Mouse (Mus musculus) WW6 (cell line): ENCODE results near the gene Lmo3.

Source experiments
- DNase-seq: peaks from one replicate; pipeline ENCODE4 v3.0.0-alpha.2; 2013; ENCODE audit warnings: low read depth, low spot score

Lmo3 gene

DNA sequence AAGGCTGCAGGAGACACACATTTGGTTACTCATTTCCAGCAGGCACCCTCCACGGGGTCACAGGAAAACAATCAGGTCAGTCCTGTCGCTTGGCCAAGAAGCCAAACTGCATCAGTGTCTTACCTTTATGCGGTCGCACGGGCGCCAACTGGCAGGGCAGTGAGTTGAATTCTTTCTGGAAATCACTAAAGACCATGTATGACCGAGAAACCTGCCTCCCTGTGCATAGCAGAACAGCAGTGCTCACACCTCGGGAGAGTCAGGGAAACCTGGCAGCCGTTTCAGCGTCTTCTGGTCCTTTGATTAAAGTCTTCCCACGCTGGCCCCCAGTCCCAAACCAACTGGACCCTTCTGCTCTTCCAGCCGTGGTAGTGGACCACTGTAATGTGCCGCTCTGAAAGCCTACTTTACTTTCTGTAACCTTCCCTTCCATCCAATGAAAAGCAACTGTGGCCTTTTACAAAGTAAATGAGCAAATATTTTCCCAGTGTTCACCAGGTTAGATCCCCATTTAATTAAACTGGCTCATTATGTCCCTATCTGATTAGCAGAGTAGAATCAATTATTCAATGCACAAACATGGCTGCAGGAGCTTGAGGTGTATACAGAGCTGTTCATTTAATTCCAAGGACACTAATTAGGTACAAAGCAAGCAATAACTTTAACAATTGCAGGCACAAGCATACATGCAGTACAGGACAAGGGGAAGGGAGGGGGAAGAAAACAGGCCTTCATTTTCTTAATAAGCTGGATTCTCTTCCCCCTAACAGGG is at the start of gene Lmo3:
Gene Lmo3 (minus strand): TSS at position 235 of the 772 bp plus-strand sequence.
- DNase-seq = no peak

DNA sequence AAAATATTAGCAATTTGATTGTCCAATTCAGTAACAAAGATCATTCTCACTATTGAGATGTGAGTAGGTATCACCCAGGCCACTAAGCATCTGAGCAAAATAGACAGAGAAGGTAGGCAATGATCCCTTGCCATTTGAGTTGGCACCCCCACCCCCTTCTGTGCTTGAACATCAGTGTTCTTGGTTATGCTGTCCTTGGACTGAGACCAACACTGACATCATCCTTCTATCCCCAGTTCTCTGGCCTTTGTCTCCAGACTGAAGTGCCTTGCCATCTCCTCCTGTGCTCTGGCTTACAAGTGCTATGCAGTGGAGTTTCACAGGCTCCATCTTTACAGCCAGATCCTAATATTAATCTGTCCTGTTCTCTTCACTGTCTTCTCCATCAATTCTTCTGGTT is 39.0 kb upstream of the Lmo3 start:
- no peak for DNase-seq

DNA sequence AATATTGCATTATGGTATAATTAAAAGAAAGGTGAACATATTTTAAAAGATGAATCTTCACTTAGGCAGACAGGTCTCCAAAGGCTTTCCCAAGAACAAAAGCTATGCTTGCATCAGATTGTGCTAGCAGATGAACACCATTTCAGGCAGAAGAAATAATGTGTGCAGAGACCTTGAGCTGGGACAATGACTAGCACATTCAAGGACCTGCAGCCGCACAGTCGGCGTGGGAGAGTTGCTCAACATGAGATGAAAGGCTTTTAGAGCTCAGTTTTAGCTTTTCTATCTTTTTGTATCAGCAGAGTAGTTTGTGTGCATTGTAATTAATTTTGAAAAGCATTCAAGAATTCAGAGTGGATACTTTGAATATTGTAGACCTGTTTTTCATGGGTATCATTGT is 36.6 kb upstream of the Lmo3 start:
- no peak for DNase-seq

DNA sequence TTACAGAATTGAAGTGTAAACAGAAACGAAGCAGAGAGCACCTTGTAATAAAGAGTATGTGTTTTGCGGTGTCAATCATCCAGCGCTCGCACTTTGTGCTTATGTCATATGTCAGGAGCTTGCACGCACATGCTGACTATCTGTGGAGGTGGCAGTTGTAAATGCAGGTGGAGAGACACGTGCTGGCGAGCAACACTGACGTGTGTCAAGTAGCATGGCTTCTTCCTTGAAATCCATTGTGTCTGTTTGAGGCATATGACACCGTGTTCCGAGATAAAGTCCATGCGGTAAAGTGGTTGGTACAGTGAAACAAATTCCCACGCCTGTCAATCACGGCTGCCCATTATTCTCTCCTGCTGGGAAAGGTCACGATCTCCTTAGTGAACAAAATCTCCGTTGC is 15.2 kb upstream of the Lmo3 start:
- DNase-seq = no peak

GRCm38 (mm10) chr6:138595991-138596698 is 14.4 kb upstream of the Lmo3 start:
- no peak for DNase-seq

GRCm38 (mm10) chr6:138583314-138583713 is 1.5 kb upstream of the Lmo3 start:
- DNase-seq = no peak

DNA sequence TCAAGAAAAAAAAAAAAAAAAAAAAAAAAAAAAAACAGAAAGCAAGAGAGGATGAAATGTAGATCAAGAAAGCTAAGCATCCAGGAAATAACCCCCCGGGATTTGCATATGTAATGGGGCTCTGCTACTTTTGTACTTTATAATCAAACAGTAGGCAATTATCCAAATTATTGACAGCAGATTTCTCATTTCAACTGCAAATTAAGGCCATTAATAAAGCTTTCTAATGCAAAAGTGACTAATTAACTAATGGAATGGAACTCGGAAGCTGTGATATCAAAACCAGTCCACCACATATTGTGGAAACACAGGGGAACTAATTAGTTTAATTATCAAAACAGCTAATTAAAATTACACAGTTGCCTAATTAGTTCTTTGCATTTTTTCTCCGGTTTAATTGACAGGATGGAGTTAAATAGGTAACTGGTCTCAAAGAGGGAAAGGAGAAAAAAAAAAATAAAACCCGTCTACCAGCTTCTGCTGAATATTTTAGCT is 785 bp upstream of the Lmo3 start:
- DNase-seq = no peak

- no peak for DNase-seq
Observed at GRCm38 (mm10) chr6:138580491-138581076, 1.2 kb downstream of the Lmo3 start.

DNA sequence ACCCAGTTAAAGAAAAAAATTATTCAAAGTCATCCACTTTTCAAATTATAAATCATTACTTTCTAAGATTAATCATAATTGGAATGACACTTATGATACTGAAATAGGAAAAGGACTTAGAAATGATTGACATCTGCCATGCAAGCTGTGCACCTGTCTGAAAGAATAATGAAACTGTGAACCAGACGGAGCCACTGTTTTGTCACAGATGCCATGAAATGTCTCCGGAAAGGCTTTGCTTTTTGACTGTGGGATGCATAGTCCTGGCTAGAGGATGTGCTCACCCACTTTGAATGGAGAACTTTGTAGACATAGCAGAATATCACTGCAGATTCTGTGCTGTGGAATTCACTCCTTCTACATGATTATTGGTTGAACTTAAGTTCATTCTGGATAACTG is 18.4 kb downstream of the Lmo3 start:
- DNase-seq = no peak

GRCm38 (mm10) chr6:138552144-138552543 is 29.6 kb downstream of the Lmo3 start:
- no peak for DNase-seq

- DNase-seq = no peak
Observed at GRCm38 (mm10) chr6:138534879-138535278, 46.9 kb downstream of the Lmo3 start.

- DNase-seq = no peak
Observed at GRCm38 (mm10) chr6:138506642-138507041, 75.1 kb downstream of the Lmo3 start.

DNA sequence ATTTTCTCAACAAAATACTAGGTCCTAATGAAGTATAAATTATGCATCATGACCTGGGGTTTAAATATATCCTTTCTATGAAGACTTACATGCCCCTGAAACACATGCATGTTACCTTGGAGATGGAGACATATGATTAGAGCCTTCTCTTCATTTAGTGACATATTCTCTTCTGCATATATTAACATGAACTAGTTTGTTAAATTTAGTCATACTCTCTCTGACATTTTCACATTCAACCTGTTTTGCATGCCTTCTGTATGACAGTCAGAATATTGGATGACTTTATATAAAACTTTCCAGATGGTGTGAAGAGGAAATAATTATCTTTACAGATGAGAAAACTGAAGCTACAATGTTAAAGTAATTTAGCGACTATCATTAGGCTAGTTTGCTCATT is 77.8 kb downstream of the Lmo3 start:
- DNase-seq = no peak

DNA sequence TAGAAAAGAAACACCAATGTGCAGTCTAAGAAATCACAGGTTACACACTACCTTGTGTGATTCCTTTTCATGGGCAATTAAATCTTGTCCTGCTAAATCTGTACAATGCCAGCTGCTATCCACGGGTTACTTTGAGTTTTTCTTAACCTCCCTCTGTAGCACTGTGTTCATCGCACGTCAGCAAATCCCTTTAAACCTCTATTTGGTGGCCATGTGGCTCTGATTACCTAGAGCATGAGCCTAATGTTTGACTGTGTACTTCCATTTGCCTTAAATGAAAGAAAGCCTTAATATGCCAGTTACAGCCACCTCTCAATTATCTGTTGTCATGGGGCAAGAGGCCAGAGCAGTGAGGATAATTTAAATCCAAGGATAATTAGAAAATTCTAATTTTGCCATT is 98.9 kb downstream of the Lmo3 start:
- DNase-seq = no peak

DNA sequence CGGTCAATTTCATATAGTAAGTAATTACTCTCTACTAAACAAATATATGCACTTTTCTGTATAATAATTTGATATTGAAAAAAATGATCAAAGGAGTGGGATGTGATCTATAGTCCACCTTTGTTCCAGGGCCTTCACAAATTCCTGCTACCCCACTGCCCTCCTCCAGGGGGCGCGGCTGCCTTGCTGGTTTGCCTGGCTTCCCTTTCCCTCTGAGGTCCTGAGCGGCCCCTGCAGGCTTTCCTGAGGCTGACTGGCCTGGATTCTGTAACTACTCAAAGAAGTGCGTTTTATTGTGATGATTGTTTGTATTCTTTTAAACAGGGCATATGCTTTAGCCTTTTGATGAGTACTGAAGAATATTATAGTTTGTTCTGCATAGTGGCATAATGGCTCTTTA is 104.2 kb downstream of the Lmo3 start:
- peak; percentile 40 for DNase-seq

GRCm38 (mm10) chr6:138469204-138469603 is 112.6 kb downstream of the Lmo3 start:
- DNase-seq = no peak

DNA sequence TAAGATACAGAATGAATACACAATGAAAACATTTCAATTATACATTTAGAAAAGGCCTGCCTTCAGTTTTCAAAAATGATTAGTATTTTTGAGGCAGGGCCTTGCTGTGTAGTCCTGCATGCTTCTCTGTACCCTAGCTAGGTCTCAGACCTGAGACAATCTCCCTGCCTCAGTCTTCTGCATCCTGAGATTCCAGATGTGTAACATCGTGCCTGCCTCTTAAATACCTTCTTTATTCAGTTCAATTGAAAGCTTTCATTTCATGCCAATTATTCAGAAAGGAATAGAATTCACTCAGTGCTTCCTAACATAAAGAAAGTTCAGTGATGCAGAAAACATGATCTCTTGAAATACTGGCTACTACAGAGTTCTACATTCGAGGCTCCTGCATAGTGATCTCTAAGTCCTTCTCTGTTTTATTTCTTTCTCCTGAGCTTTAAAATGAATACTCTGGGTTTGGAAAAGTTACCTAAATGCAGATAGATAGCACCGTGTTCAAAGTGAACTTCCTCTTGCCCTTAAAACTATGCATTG is 137.2 kb downstream of the Lmo3 start:
- no peak for DNase-seq

GRCm38 (mm10) chr6:138437351-138437750 is 144.4 kb downstream of the Lmo3 start:
- no peak for DNase-seq

- DNase-seq = no peak
Observed at GRCm38 (mm10) chr6:138436813-138437212, 145.0 kb downstream of the Lmo3 start.

DNA sequence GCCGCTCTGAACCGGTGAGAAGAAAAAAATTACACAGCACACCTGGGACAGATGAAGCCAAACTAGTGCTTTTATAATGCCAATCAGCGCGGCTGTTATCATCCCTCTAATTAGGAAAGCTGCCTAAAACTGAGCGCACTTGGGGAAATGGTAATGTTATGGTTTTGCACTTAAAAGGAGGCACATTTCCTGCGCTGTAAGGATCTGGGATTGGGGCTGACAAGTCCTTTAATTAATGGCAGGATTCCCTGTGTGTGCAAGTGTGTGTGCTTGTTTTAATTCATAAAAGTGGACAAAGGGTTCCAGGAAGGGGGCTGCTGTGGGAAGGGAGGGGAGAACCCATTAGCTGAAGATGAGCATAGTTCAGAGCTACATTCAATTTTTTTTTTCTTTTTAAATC is 154.4 kb downstream of the Lmo3 start:
- DNase-seq = no peak

DNA sequence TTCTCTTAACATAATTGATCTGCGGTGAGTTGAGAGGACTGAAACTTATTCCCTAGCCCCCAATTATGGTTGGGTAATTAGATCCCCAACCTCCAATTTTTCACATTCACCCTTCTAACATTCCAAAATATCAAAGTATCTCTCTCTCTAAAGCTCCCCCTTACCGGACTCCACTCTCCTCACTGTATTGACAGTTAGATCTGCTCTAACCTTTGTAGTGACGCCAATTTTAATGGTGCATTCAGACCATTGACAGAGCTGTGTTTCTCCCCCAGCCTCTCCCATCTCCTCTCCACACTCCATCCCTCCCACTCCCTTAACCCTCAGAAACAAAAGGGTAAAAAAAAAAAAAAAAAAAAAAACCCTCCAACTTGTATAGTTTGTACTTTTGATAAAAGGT is 154.9 kb downstream of the Lmo3 start:
- DNase-seq = no peak

DNA sequence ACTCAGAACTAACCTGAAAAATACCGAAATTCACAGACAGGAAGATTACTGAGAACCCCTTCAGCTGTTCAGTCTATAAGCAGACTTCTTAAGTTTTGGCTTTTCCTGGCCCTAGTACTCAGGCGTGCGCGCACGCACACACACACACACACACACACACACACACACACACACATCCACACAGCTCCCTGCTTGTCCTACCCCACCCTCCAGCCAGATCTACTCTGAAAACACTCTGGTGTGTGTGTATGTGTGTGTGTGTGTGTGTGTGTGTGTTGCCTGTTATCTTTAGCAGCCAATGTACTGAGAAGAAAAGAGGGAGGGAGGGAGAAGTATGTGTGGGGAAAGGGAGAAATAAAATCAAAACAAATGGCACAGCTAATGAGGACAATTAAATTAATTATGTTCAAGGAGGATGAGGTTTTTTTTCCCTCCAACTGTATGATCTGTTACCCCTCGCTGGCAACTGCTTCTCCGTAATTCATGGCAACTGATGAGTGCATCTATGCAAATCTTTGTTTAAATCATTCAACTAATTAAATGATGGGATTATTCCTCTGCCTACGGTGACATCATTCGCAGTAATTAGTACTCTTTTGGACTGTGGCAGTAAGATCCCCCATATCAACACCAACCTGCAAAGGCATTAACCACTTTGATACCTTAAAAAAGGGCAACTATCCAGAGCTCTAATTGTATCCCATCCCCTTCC is 157.1 kb downstream of the Lmo3 start:
- no peak for DNase-seq
